Mouse (Mus musculus) fat pad, adult 2 months (tissue): ENCODE results near the gene Sytl2.

ENCODE experiments used
- DNase-seq: peaks from one replicate; pipeline ENCODE4 v3.0.0-alpha.2; 2011; ENCODE audit warnings: low read depth, low spot score; ENCODE audit errors: extremely low read depth

Gene Sytl2

DNA sequence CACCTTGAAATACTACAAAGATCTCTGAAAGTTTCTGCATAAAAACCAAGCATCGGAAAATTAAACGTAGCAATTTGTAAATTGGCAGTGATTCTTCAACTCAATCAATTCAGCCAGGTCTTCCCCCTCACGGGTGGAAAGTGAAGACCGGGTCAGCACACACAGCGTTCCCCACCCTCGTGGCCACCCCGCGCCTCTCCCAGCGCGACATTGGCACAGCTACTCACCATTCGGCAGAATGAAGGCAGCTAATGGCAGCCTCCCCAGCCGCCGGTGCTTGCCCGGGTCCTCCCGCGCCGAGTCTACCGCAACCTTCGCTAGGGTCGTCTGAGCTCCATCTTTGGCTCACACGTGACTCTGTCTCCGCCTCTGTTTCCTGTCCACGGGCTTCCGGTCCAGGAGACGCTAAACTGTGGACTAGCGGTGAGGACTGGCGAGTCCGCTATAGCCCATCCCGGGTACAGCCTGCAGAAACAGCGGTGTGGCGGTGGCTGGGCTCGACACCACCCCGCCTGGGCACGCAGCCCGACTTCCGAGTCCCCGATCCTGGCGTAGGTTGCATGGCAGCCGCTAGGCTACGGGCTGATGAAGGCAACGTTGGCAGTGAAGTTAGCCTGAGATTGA is 154.9 kb downstream of the Sytl2 start, which contains the start of gene Tmem126a:
TSS of gene Tmem126a (minus strand) at position 385 of the 624 bp plus-strand sequence.
- no peak for DNase-seq

DNA sequence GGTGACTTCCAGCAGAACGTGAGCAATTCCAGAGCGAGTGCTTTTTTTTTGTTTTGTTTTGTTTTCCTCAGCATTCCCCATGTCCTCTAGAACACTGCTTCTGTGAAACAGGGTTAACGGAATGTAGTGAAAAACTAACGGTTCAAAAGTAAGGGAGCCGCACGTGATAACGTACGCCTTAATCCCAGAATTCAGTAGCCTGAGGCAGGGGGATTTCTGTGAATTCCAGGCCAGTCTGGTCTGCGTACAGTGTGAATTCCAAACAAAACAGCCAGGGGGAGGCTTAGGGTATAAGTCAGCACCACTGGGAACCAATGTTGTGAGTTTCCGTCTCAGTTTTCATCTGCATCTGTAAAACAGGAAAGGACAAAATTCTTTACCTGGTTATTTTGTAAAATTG is 155.5 kb downstream of the Sytl2 start:
- no peak for DNase-seq
